Mouse (Mus musculus): ENCODE measurements at regions not wholly inside any gene's neighbourhood (a gene's known extent, or its start where the extent isn't known, plus 50 kb on each side); places are given as distances from the start of the nearest gene placed in this dataset.
A peak's percentile ranks its signal among the peaks of the same experiment; 100 is the strongest.

- DNase-seq = no peak
These were observed 111.4 kb upstream of the Xylt1 start for GRCm38 (mm10) chr7:117269263-117269897.

DNA sequence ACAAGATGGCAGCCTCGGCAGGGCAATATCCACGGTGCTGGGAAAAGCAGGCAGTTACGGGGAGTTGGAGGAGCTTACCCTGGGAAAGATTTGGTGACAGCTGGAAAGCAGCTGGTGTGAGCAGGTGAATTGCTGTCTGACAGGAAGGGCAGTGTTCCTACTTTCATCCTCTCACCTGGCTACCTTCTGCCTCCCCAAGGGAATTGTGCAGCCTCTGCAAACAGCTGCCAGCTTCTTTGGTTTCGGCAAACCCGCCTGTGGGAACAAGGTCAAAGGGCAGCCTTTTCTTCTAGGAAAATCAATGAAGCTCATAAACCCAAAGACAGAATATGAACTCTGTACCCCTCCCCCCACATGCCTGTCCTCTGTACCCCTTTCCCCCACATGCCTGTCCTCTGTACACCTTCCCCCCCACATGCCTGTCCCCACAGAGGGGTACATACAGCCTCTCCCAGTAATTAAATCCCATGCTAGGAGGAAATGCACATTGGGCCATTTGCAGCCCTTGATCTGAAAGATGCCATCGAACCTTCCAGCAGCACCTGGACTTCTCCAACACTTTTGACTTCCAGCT, 102.3 kb upstream of the Xylt1 start:
- peak; percentile 33 for DNase-seq

GRCm38 (mm10) chr7:117282194-117282593, 98.6 kb upstream of the Xylt1 start:
- no peak for DNase-seq

DNA sequence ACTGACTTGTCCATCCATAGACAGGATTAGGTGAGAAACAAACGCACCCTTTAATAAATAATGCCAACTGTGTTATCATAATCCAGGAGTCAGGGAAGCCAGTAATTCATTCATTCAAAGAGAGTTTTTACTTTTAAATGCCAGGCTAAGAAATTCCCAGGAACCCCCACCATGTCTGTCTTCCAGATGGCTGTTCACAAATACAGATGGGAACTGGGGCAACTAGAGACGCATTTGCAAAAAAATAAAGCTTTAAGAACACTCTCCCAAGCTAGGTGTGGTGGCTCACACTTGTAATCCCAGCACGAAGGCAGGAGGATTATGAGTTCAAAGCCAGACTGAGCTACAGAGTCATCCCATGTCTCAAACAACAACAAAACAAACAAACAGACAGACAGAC, 95.6 kb upstream of the Xylt1 start:
- DNase-seq = no peak

GRCm38 (mm10) chr7:117285985-117286384, 94.8 kb upstream of the Xylt1 start:
- DNase-seq = no peak

DNA sequence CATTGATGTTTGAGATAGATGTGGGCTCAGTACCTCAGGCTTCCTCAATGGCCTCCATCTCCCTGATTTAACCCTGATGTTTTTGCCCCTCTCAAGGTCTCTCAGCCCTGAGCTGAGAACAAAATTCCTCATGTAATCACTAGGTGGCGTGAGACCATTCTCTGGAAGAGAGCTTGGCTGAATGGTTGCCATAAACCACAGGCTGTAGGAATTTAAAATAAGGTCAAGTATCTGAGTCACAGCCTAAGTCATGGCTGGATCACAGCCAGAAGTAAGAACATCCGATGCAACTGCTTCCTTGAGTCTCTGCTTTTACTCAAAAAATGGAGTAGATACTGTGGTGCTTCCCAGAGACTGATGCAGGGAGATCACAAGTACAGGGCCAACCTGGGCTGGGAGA, 77.1 kb upstream of the Xylt1 start:
- peak; percentile 17 for DNase-seq

- DNase-seq = no peak
These were observed 70.1 kb upstream of the Xylt1 start for GRCm38 (mm10) chr7:117310586-117311200.

DNA sequence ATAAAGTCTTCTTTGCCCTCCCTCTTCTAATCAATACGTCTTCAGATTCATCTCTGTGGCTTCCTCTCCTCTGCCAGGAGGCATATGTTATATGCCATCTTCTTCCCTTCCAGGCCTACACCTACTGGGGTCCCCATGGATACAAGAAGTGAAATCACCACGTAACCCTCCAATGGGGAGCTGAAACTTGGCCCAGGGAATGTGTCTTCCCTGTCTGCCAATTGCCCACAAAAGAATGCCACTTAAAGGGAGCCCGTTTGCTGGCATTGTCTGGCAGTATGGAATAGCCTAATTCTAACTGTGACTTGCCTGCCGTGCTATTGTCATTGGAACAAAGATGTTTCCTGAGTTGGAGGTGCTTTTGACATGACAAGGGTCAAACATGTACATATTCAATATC, 69.5 kb upstream of the Xylt1 start:
- no peak for DNase-seq

DNA sequence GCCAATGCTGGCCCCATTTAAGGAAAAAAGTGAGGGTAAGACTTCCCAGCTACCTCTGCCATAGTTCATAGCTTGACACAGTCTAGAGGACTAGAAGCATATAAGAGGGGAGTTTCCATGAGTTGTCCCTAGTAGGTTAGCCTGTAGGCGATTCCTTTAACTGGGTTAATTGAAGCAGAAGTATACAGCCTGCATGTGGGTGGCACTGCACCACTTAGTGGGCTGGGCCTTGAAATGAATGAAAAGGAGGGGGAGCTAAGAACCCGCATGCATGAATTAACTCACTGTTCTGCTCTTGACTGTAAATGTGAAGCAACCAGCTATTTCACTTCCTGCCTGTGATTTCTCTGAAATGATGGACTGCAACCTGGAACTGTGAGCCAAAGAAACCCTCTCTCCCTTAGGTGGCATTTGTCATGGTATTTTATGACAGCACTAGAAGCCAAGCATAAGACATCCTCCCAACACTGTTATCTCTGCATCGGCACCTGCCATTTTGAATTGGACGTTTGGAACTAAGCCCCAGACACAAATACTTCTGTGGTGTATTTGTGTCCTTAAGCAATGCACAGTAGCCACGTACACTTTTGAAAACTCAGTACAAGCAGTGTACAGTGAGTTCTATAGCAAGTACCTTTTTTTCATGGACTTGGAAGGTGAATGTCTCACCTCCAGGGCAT, 64.5 kb upstream of the Xylt1 start:
- no peak for DNase-seq

DNA sequence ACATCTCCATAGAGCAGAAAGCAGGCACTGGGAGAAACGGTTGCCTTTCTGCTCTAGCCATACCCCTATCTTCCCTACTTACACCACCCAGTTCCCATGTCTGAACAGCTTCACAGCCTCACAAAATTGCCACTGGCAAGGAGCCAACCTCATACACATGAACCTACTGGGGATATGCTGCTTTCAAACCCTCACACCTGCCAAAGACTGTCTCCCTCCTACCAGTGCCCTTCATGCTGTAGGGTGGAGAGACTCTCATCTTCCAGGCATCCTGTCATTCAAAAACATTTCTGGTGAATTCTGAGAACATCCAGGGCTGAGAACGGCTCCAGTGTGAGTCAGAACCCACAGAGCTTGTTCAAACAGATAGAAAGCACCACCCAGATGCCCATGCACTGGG, 63.4 kb upstream of the Xylt1 start:
- no peak for DNase-seq

DNA sequence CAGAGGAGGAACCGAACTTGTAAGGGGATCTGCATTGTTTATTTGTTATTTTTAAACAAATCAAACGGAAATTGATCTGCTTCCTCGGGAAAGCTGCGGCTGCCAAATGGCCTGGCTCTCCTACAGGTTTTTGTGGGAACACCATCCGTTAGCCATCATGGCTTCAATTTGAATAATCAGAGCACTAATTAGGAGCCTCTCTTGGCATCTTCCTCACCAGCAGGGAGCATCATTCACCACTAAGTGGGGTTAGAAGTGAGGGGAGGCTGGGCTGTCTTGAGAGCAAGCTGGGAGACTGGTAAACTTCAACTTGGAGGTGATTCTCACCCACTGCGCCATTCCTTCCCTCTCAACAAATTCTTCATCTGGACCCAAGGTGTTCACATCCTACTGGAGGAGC, 60.2 kb upstream of the Xylt1 start:
- no peak for DNase-seq
